Mouse (Mus musculus) thymus, postnatal 25 days (tissue): ENCODE measurements around the gene Wdfy3.
"Not testable (repeated sequence)": the region's sequence is repeated elsewhere in the genome, so short reads cannot be mapped to it uniquely, and the experiment has no call there.

Experiments
- DNase-seq: peaks from one replicate; pipeline ENCODE4 v3.0.0; 2022

Gene Wdfy3

GRCm38 (mm10) chr5:102069767-102070413 lies at the start of gene Wdfy3:
Gene Wdfy3, minus strand, starts transcription at chr5:102069921.
- peak; percentile 4 for DNase-seq

- no peak for DNase-seq
Measured at GRCm38 (mm10) chr5:102113009-102113408, 43.3 kb upstream of the Wdfy3 start.

- no peak for DNase-seq
Measured at GRCm38 (mm10) chr5:102112034-102112433, 42.3 kb upstream of the Wdfy3 start.

GRCm38 (mm10) chr5:102110031-102110430 lies 40.3 kb upstream of the Wdfy3 start:
- DNase-seq = no peak

GRCm38 (mm10) chr5:102105919-102106318 lies 36.2 kb upstream of the Wdfy3 start:
- DNase-seq = no peak

GRCm38 (mm10) chr5:102101815-102102214 lies 32.1 kb upstream of the Wdfy3 start:
- not testable (repeated sequence) for DNase-seq

GRCm38 (mm10) chr5:102100246-102101241 lies 30.8 kb upstream of the Wdfy3 start:
- DNase-seq = no peak

- no peak for DNase-seq
Measured at GRCm38 (mm10) chr5:102095576-102095975, 25.9 kb upstream of the Wdfy3 start.

- DNase-seq = no peak
Measured at GRCm38 (mm10) chr5:102090686-102091085, 21.0 kb upstream of the Wdfy3 start.

- DNase-seq = no peak
Measured at GRCm38 (mm10) chr5:102084737-102085705, 15.3 kb upstream of the Wdfy3 start.

GRCm38 (mm10) chr5:102074086-102074485 lies 4.4 kb upstream of the Wdfy3 start:
- DNase-seq = peak; percentile 9

GRCm38 (mm10) chr5:102072057-102072456 lies 2.3 kb upstream of the Wdfy3 start:
- no peak for DNase-seq

- no peak for DNase-seq
Measured at GRCm38 (mm10) chr5:102071241-102071640, 1.5 kb upstream of the Wdfy3 start.

- no peak for DNase-seq
Measured at GRCm38 (mm10) chr5:102070788-102071187, 1.1 kb upstream of the Wdfy3 start.

GRCm38 (mm10) chr5:102070414-102070768 lies 670 bp upstream of the Wdfy3 start:
- no peak for DNase-seq

- no peak for DNase-seq
Measured at GRCm38 (mm10) chr5:102069051-102069766, 512 bp downstream of the Wdfy3 start.

- DNase-seq = no peak
Measured at GRCm38 (mm10) chr5:102066458-102066857, 3.3 kb downstream of the Wdfy3 start.

GRCm38 (mm10) chr5:102063013-102063752 lies 6.5 kb downstream of the Wdfy3 start:
- DNase-seq = no peak

GRCm38 (mm10) chr5:102061816-102062215 lies 7.9 kb downstream of the Wdfy3 start:
- DNase-seq = no peak

GRCm38 (mm10) chr5:102055946-102056345 lies 13.8 kb downstream of the Wdfy3 start:
- DNase-seq = no peak

GRCm38 (mm10) chr5:102055130-102055641 lies 14.5 kb downstream of the Wdfy3 start:
- no peak for DNase-seq
